Mouse (Mus musculus): Measurements from ENCODE around the gene 6430571L13Rik. TPM values are rescaled to one million over a fixed set of nuclear protein-coding genes. Genes with fewer than 3 reads are reported as not detected.

Gene 6430571L13Rik
- total and polyA plus RNA-seq, 3 experiments: 0.35 TPM; not detected in 1

- no peak overlapping the region for H3K4me3 ChIP-seq (ENCODE audit: control insufficient read depth in 1 of 2, insufficient read depth in 1 of 2, low read depth in 2 of 2, low read length in 2 of 2)
- DNase-seq (ENCODE audit: low read depth, low spot score): no peak
- no peak overlapping the region for H3K9ac ChIP-seq (ENCODE audit: control insufficient read depth, low read depth, low read length, poor library complexity, severe bottlenecking)
Observed at GRCm38 (mm10) chr9:107309171-107309570, 31.2 kb upstream of the 6430571L13Rik start.

GRCm38 (mm10) chr9:107309600-107309999 is 30.8 kb upstream of the 6430571L13Rik start:
- no peak overlapping the region for H3K4me3 ChIP-seq (ENCODE audit: control insufficient read depth in 1 of 2, insufficient read depth in 1 of 2, low read depth in 2 of 2, low read length in 2 of 2)
- no peak for DNase-seq (ENCODE audit: low read depth, low spot score)
- H3K27ac ChIP-seq (ENCODE audit: control insufficient read depth, low read depth, low read length): no peak overlapping the region
- peaks cover 0 to 33% of the 10 kb centered on the region in 2 experiments; a peak in 2 of 4 replicates for H3K36me3 ChIP-seq (ENCODE audit: control insufficient read depth in 1 of 2, insufficient read depth in 2 of 2, low read length in 2 of 2)
- peaks cover 19 to 51% of the 10 kb centered on the region in 2 experiments for H3K4me1 ChIP-seq (ENCODE audit: control insufficient read depth in 1 of 2, insufficient read depth in 2 of 2, low read length in 2 of 2)
- TF ChIP-seq SMC3 (IDR thresholded peaks at IDR 0.05; ENCODE audit: low read depth, low read length) (no peak), RCOR1 (IDR thresholded peaks at IDR 0.05; ENCODE audit: low read depth, low read length) (no peak), SIN3A (IDR thresholded peaks at IDR 0.05; ENCODE audit: low read length) (no peak), UBTF (IDR thresholded peaks at IDR 0.05; ENCODE audit: borderline replicate concordance, insufficient read depth, low read depth, low read length) (no peak), GATA1 (IDR thresholded peaks at IDR 0.05; ENCODE audit: low read depth, low read length) (no peak), CHD1 (IDR thresholded peaks at IDR 0.05; ENCODE audit: low read depth, low read length) (no peak), USF1 (IDR thresholded peaks at IDR 0.05; ENCODE audit: low read depth, low read length) (no peak), ZKSCAN1 (IDR thresholded peaks at IDR 0.05; ENCODE audit: low read depth, low read length) (no peak), POLR2A (IDR thresholded peaks at IDR 0.05; ENCODE audit: control insufficient read depth in 1 of 2, insufficient read depth in 1 of 2, low read depth in 1 of 2, low read length in 2 of 2, poor library complexity in 1 of 2) (no peak), ZC3H11A (IDR thresholded peaks at IDR 0.05; ENCODE audit: low read depth, low read length) (no peak), E2F4 (IDR thresholded peaks at IDR 0.05; ENCODE audit: borderline replicate concordance, low read depth, low read length) (no peak), RAD21 (IDR thresholded peaks at IDR 0.05; ENCODE audit: low read depth, low read length) (no peak), USF2 (IDR thresholded peaks at IDR 0.05; ENCODE audit: borderline replicate concordance in 1 of 2, insufficient read depth in 1 of 2, low read depth in 1 of 2, low read length in 2 of 2) (no peak), TAL1 (IDR thresholded peaks at IDR 0.05; ENCODE audit: low read length) (no peak), CTCF (IDR thresholded peaks at IDR 0.05 in 2 of 3, conservative IDR thresholded peaks at IDR 0.05 in 1 of 3; ENCODE audit: control insufficient read depth in 1 of 3, insufficient read depth in 1 of 3, low read depth in 2 of 3, low read length in 3 of 3, poor library complexity in 1 of 3, severe bottlenecking in 1 of 3) (no peak), MAX (IDR thresholded peaks at IDR 0.05; ENCODE audit: low read length) (no peak), TCF12 (IDR thresholded peaks at IDR 0.05; ENCODE audit: low read depth, low read length) (no peak)
- no peak overlapping the region for H3K9ac ChIP-seq (ENCODE audit: control insufficient read depth, low read depth, low read length, poor library complexity, severe bottlenecking)
- H3K79me2 ChIP-seq (ENCODE audit: control insufficient read depth, insufficient read depth, low read length, poor library complexity): no peaks in the 10 kb centered on the region
- H3K27me3 ChIP-seq (ENCODE audit: control insufficient read depth in 1 of 2, insufficient read depth in 2 of 2, low read length in 2 of 2): no peaks in the 10 kb centered on the region
- H3K9me3 ChIP-seq (replicated peaks; ENCODE audit: insufficient read depth, low read length): no peaks in the 10 kb centered on the region

More at GRCm38 (mm10) chr9:107309171-107309570, 31.2 kb upstream of the 6430571L13Rik start:
- Histone ChIP-seq H3K27me3 (ENCODE audit: control insufficient read depth in 1 of 2, insufficient read depth in 2 of 2, low read length in 2 of 2) (no peaks in the 10 kb centered on the region), H3K9me3 (replicated peaks; ENCODE audit: insufficient read depth, low read length) (no peaks in the 10 kb centered on the region), H3K79me2 (ENCODE audit: control insufficient read depth, insufficient read depth, low read length, poor library complexity) (no peaks in the 10 kb centered on the region), H3K36me3 (ENCODE audit: control insufficient read depth in 1 of 2, insufficient read depth in 2 of 2, low read length in 2 of 2) (peaks cover 0 to 35% of the 10 kb centered on the region in 2 experiments; a peak in 2 of 4 replicates), H3K4me1 (ENCODE audit: control insufficient read depth in 1 of 2, insufficient read depth in 2 of 2, low read length in 2 of 2) (peaks cover 19 to 52% of the 10 kb centered on the region in 2 experiments), H3K27ac (ENCODE audit: control insufficient read depth, low read depth, low read length) (no peak overlapping the region)
- TF ChIP-seq MYB (IDR thresholded peaks at IDR 0.05; ENCODE audit: low read depth, low read length): no peak
- no peak for TF ChIP-seq SIN3A (IDR thresholded peaks at IDR 0.05; ENCODE audit: low read length)
- no peak for TF ChIP-seq JUND (IDR thresholded peaks at IDR 0.05; ENCODE audit: low read depth, low read length)
- TF ChIP-seq MEF2A (IDR thresholded peaks at IDR 0.05; ENCODE audit: extremely low read depth, insufficient replicate concordance, low read depth, low read length, poor library complexity, severe bottlenecking): no peak
- TF ChIP-seq NRF1 (IDR thresholded peaks at IDR 0.05; ENCODE audit: insufficient read depth, low read depth, low read length, poor library complexity, severe bottlenecking): no peak
- no peak for TF ChIP-seq ZNF384 (IDR thresholded peaks at IDR 0.05; ENCODE audit: low read depth, low read length)
- no peak for TF ChIP-seq ELF1 (IDR thresholded peaks at IDR 0.05; ENCODE audit: low read depth, low read length)
- no peak for TF ChIP-seq USF1 (IDR thresholded peaks at IDR 0.05; ENCODE audit: low read depth, low read length)
- no peak for TF ChIP-seq E2F4 (IDR thresholded peaks at IDR 0.05; ENCODE audit: borderline replicate concordance, low read depth, low read length)
- TF ChIP-seq CHD1 (IDR thresholded peaks at IDR 0.05; ENCODE audit: low read depth, low read length): no peak
- no peak for TF ChIP-seq TBP (IDR thresholded peaks at IDR 0.05; ENCODE audit: low read depth, low read length)
- TF ChIP-seq GABPA (IDR thresholded peaks at IDR 0.05; ENCODE audit: low read depth, low read length): no peak
- no peak for TF ChIP-seq EP300 (IDR thresholded peaks at IDR 0.05; ENCODE audit: low read depth in 1 of 2, low read length in 2 of 2)
- TF ChIP-seq UBTF (IDR thresholded peaks at IDR 0.05; ENCODE audit: borderline replicate concordance, insufficient read depth, low read depth, low read length): no peak
- TF ChIP-seq MAFK (IDR thresholded peaks at IDR 0.05; ENCODE audit: borderline replicate concordance, low read depth, low read length): no peak
